Mouse (Mus musculus) midbrain, embryonic 11.5 days (tissue): Measurements from ENCODE around the gene Itga7. TPM values are rescaled to one million over a fixed set of nuclear protein-coding genes. Genes with fewer than 3 reads are reported as not detected.
A peak's percentile ranks its signal among the peaks of the same experiment; 100 is the strongest.

Source experiments
- ATAC-seq: fragments of 200-750 bp; cut with Nextera tagmentation; 2 replicates; pipeline ENCODE4 v1.8.0; 2017; ENCODE audit warnings: moderate TSS enrichment, moderate library complexity; ENCODE audit not compliant: low FRiP score
- DNase-seq: peaks from one replicate; pipeline ENCODE4 v3.0.0; 2015; ENCODE audit warnings: low spot score; ENCODE audit errors: missing footprints
- H3K27ac ChIP-seq: fragments of 300-500 bp; sonication (generic); 2 replicates; pipeline ENCODE4 v1.5.1; 2014; ENCODE audit warnings: low read depth, low read length
- H3K27me3 ChIP-seq: fragments of 300-500 bp; sonication (generic); 2 replicates; pipeline ENCODE4 v1.6.1; 2014; ENCODE audit warnings: mild to moderate bottlenecking, low read length, moderate library complexity, mixed read lengths; ENCODE audit not compliant: control insufficient read depth, insufficient read depth
- H3K36me3 ChIP-seq: fragments of 300-500 bp; sonication (generic); 2 replicates; pipeline ENCODE4 v1.6.1; 2014; ENCODE audit warnings: mild to moderate bottlenecking, low read length, moderate library complexity, mixed read lengths; ENCODE audit not compliant: control insufficient read depth, insufficient read depth
- H3K4me1 ChIP-seq: fragments of 300-500 bp; sonication (generic); 2 replicates; pipeline ENCODE4 v1.6.1; 2014; ENCODE audit warnings: low read length; ENCODE audit not compliant: control insufficient read depth, insufficient read depth
- H3K4me2 ChIP-seq: fragments of 300-500 bp; sonication (generic); 2 replicates; pipeline ENCODE4 v1.6.1; 2014; ENCODE audit warnings: mild to moderate bottlenecking, moderate library complexity
- H3K4me3 ChIP-seq: fragments of 300-500 bp; sonication (generic); 2 replicates; pipeline ENCODE4 v1.5.1; 2014; ENCODE audit warnings: low read depth, low read length
- H3K9ac ChIP-seq: fragments of 300-500 bp; sonication (generic); 2 replicates; pipeline ENCODE4 v1.6.1; 2014; ENCODE audit warnings: low read length
- H3K9me3 ChIP-seq: fragments of 300-500 bp; sonication (generic); 2 replicates; pipeline ENCODE4 v1.6.1; 2016; ENCODE audit warnings: low read length; ENCODE audit not compliant: control insufficient read depth
- WGBS: fragments of 180-500 bp; shearing (Covaris S2); extraction: QIAGEN DNeasy Blood & Tissue Kit; methylation state at CpG from one replicate; pipeline ENCODE4 v1.1.7; 2014; 5-methylcytosine and 5-hydroxymethylcytosine counted together
- polyA plus RNA-seq: library from polyadenylated mRNA; unstranded; fragments of >200 nt; fragmentation: Nextera tagmentation; extraction: Ambion mirVana; gene quantifications from 2 replicates; pipeline ENCODE4 v1.2.1, GENCODE M21; 2014

Itga7 gene
- polyA plus RNA-seq, 1 experiment from 2014 or later: 1.7 TPM

GRCm38 (mm10) chr10:128937756-128938390, 4.3 kb downstream of the Itga7 start:
- 77% methylated on average over 12 of the region's 12 CpGs for WGBS
- no peak overlapping the region for H3K9ac ChIP-seq
- peaks cover 7% of the 10 kb centered on the region for H3K4me1 ChIP-seq
- peak; percentile 26 for DNase-seq
- no peak overlapping the region for H3K4me3 ChIP-seq
- no peaks in the 10 kb centered on the region for H3K36me3 ChIP-seq
- no peak overlapping the region for H3K4me2 ChIP-seq
- peaks cover 25% of the 10 kb centered on the region for H3K27me3 ChIP-seq
- no peak overlapping the region for H3K27ac ChIP-seq
- no peak for ATAC-seq
- H3K9me3 ChIP-seq: no peaks in the 10 kb centered on the region

GRCm38 (mm10) chr10:128938457-128938856, 4.8 kb downstream of the Itga7 start:
- no peak for ATAC-seq
- WGBS: 85% methylated on average over 9 of the region's 9 CpGs
- DNase-seq: peak; percentile 21
- Histone ChIP-seq H3K9me3 (no peaks in the 10 kb centered on the region), H3K36me3 (no peaks in the 10 kb centered on the region), H3K27me3 (peaks cover 20% of the 10 kb centered on the region), H3K9ac (no peak overlapping the region), H3K27ac (no peak overlapping the region), H3K4me2 (no peak overlapping the region), H3K4me1 (peaks cover 7% of the 10 kb centered on the region), H3K4me3 (no peak overlapping the region)

GRCm38 (mm10) chr10:128938974-128939373, 5.4 kb downstream of the Itga7 start:
- DNase-seq (no peak), ATAC-seq (no peak)
- Histone ChIP-seq H3K9ac (no peak overlapping the region), H3K27ac (no peak overlapping the region), H3K4me1 (peaks cover 3% of the 10 kb centered on the region; the same call in 1 of the 2 replicates), H3K36me3 (no peaks in the 10 kb centered on the region), H3K9me3 (no peaks in the 10 kb centered on the region), H3K27me3 (peaks cover 15% of the 10 kb centered on the region), H3K4me2 (no peak overlapping the region), H3K4me3 (no peak overlapping the region)
- 66% methylated on average over 5 of the region's 5 CpGs for WGBS

- Histone ChIP-seq H3K4me3 (no peak overlapping the region), H3K9ac (no peak overlapping the region), H3K36me3 (no peaks in the 10 kb centered on the region), H3K4me2 (no peak overlapping the region), H3K27ac (no peak overlapping the region), H3K4me1 (no peaks in the 10 kb centered on the region), H3K27me3 (no peaks in the 10 kb centered on the region; the same call in 1 of the 2 replicates), H3K9me3 (no peaks in the 10 kb centered on the region)
- DNase-seq: peak; percentile 62
- no peak for ATAC-seq
- 81% methylated on average over 10 of the region's 10 CpGs for WGBS
Observed at GRCm38 (mm10) chr10:128940475-128941061, 7.0 kb downstream of the Itga7 start.

- Histone ChIP-seq H3K4me1 (no peaks in the 10 kb centered on the region), H3K4me2 (no peak overlapping the region), H3K27ac (no peak overlapping the region), H3K36me3 (no peaks in the 10 kb centered on the region), H3K9ac (no peak overlapping the region), H3K9me3 (no peaks in the 10 kb centered on the region), H3K27me3 (no peaks in the 10 kb centered on the region; the same call in 1 of the 2 replicates), H3K4me3 (no peak overlapping the region)
- 21% methylated on average over 3 of the region's 3 CpGs for WGBS
- DNase-seq (no peak), ATAC-seq (no peak; the same call in 1 of the 2 replicates)
Observed at GRCm38 (mm10) chr10:128945675-128946074, 12.1 kb downstream of the Itga7 start.

GRCm38 (mm10) chr10:128947496-128947895, 13.9 kb downstream of the Itga7 start:
- Histone ChIP-seq H3K9ac (no peak overlapping the region), H3K36me3 (no peaks in the 10 kb centered on the region), H3K27ac (no peak overlapping the region), H3K9me3 (no peaks in the 10 kb centered on the region), H3K27me3 (no peaks in the 10 kb centered on the region; the same call in 1 of the 2 replicates), H3K4me1 (no peaks in the 10 kb centered on the region), H3K4me2 (no peak overlapping the region), H3K4me3 (no peak overlapping the region)
- no peak for ATAC-seq
- DNase-seq: no peak
- WGBS: 88% methylated on average over 4 of the region's 4 CpGs

GRCm38 (mm10) chr10:128950208-128950887, 16.7 kb downstream of the Itga7 start:
- ATAC-seq (no peak), DNase-seq (no peak)
- Histone ChIP-seq H3K9ac (no peak overlapping the region), H3K4me3 (no peak overlapping the region), H3K4me1 (no peaks in the 10 kb centered on the region), H3K27ac (no peak overlapping the region), H3K9me3 (no peaks in the 10 kb centered on the region), H3K27me3 (no peaks in the 10 kb centered on the region; the same call in 1 of the 2 replicates), H3K4me2 (no peak overlapping the region), H3K36me3 (no peaks in the 10 kb centered on the region)
- 76% methylated on average over 16 of the region's 16 CpGs for WGBS

GRCm38 (mm10) chr10:128958340-128958739, 24.7 kb downstream of the Itga7 start:
- Histone ChIP-seq H3K9me3 (no peaks in the 10 kb centered on the region), H3K36me3 (no peaks in the 10 kb centered on the region), H3K9ac (no peak overlapping the region), H3K4me3 (no peak overlapping the region), H3K4me2 (no peak overlapping the region), H3K4me1 (no peaks in the 10 kb centered on the region), H3K27me3 (no peaks in the 10 kb centered on the region), H3K27ac (no peak overlapping the region)
- DNase-seq (no peak), ATAC-seq (no peak)
- 83% methylated on average over 10 of the region's 10 CpGs for WGBS

- no peak overlapping the region for H3K4me2 ChIP-seq
- no peaks in the 10 kb centered on the region for H3K9me3 ChIP-seq
- H3K36me3 ChIP-seq: no peaks in the 10 kb centered on the region
- DNase-seq (no peak), ATAC-seq (no peak)
- H3K4me3 ChIP-seq: no peak overlapping the region
- WGBS: 79% methylated on average over 4 of the region's 4 CpGs
- H3K27me3 ChIP-seq: no peaks in the 10 kb centered on the region
- H3K4me1 ChIP-seq: no peaks in the 10 kb centered on the region
- H3K9ac ChIP-seq: no peak overlapping the region
- no peak overlapping the region for H3K27ac ChIP-seq
Observed at GRCm38 (mm10) chr10:128960142-128960541, 26.5 kb downstream of the Itga7 start.
